Mouse (Mus musculus): ENCODE results near the gene Sptlc2.

Gene Sptlc2

DNA sequence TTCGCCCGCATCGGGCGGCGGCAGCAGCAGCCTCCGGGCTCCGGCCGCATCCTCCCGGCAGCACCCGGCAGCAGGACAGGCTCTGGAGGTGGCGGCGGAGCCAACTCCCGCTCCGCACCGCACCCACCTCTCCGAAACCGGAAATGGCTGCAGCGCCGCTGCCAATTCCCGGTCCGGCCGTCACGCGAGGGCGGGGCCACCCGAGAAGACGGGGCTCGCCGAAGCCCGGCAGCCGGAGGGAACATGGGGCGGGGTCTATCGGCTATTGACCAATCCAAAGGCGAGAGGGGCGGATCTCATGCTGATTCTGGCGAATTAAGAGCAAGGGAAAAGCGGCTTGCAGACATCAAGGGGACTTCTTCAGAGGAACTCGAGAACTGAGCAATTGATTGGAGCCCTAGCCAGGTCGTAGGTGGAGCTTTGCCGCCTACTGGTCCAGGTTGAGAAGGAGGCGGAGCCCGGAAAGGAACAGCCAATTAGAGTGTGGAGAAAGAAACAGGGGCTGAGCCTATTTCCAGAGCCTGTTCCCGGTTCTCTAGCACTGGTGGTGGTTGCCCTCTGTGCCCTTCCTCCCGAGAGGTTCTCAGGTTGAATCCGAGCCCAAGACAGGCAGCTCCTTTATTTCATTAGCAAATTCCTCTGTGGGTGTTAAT lies at the start of gene Sptlc2:
TSS of gene Sptlc2 (minus strand) at position 234 of the 653 bp plus-strand sequence.
- DNase-seq (ENCODE audit: low spot score) = peak; percentile 99

DNA sequence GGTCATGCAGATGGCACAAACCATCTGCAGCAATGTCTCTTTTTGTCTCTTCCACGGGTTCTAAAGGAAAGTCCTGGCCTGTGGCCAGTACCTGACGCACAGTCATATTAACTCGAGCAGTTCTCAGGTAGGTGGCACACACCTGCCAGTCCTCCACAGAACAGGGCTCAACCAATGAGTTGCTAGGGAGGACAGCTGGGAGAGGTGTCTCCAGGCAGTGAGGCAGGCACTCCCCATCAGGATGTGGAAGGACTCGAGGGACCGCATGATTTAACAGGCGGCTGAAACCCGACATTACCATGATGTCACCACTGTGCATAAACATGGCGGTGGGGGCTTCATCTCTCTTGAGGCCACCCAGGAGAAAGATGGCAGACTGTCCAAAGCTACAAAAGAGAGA lies 40.7 kb upstream of the Sptlc2 start:
- no peak for DNase-seq (ENCODE audit: low spot score)

GRCm38 (mm10) chr12:87428295-87428694 lies 40.1 kb upstream of the Sptlc2 start:
- DNase-seq (ENCODE audit: low spot score) = no peak

DNA sequence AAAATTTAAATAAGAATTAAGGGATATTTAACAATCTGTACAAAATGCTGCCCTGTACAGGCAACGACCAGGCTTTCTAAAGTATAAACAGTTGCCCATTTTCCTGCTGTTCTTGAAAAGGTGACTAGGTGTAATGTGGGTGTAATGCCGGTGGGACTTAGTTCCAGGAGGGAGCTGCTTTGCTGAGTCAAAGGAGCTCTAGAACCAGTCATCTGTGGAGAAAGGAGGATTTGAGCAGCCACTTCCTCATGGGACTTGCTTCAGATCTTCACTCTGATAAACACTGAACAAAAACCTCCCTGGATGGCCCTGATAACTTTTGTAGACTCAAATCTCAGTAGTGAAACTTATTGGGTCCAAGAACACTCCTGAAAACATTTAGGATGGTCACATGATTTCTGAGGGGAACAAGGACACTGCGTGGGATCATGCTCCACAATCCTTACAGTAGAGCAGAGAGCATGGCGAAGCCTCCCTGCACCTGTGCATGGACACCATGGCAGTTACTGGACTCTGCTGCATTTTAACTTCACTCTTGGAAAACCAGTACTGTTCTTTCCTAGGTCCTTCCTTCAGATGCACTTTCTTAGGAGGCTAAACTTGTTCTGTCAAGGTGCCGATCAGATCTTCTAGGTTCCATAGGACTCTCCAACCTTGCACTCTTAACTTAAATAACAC lies 38.3 kb upstream of the Sptlc2 start:
- no peak for DNase-seq (ENCODE audit: low spot score)

- no peak for DNase-seq (ENCODE audit: low spot score)
Measured at GRCm38 (mm10) chr12:87424516-87424915, 36.4 kb upstream of the Sptlc2 start.

DNA sequence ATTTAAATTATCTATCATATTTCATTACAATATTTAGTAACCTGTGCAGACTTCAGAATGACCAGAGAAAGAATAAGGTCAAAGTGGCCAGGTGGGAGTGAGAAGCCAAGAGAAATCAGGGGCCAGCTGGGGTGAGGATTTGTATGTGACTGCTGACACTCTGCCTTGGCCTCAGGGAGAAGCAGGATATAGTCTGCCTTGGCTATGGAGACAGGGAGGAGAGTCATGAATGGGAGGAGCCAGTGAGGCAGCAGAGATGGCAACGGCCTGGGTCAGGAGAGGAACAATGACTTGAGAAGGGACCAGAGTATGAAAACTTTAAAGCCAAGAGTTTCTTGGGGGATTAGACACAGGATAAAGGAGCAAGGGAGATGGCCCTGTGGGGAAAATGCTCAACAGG lies 35.5 kb upstream of the Sptlc2 start:
- no peak for DNase-seq (ENCODE audit: low spot score)

GRCm38 (mm10) chr12:87421708-87422507 lies 33.8 kb upstream of the Sptlc2 start:
- DNase-seq (ENCODE audit: low spot score) = no peak

- no peak for DNase-seq (ENCODE audit: low spot score)
Measured at GRCm38 (mm10) chr12:87419974-87420485, 31.9 kb upstream of the Sptlc2 start.

- DNase-seq (ENCODE audit: low spot score) = no peak
Measured at GRCm38 (mm10) chr12:87418921-87419320, 30.8 kb upstream of the Sptlc2 start.

- no peak for DNase-seq (ENCODE audit: low spot score)
Measured at GRCm38 (mm10) chr12:87416690-87417089, 28.5 kb upstream of the Sptlc2 start.

DNA sequence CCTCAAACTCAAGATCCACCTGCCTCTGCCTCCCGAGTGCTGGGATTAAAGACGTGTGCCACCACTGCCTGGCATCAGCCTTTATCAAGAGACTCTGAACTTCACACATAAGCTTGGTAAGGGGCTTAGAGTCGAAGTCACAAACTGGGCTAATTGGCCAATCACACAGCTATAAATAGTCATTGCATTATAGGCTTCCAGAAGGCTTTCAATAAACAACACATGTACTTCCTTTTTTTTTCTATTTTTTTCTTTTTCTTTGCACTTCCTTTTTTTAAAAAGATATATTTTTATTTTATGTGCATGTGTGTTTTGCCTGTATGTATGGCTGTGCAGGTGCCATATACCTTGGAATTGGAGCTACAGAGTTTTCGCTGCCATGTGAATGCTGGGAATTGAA lies 27.2 kb upstream of the Sptlc2 start:
- DNase-seq (ENCODE audit: low spot score) = no peak

DNA sequence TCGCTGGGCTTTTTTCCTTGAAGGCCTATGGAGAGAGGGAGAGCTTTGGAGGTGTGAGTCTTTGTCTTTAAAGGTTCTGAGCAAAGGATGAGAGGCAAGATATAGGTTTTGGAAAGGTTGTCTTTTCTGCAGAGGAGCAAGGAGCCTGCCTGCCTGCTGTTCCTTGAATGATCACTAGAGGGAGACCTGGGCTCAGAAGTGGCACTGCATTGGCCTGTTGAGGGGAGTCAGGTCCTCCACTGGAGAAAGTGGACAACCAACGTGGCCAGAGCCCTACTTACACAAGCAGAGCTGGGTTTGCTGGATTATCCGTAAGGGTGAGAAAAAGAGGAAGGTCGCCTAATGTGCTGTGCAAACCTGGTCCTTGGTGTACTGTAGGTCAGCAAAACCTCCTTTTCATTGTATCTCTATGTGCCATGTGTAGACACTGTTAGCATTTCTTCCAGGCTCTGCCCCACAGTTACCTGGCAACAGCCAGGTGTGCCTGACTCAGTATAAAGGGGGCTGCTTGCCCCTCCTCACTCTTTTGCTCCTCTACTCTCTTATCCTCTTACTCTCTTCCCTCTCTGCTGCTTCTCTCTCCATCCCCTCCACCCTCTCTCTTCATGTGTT lies 25.1 kb upstream of the Sptlc2 start:
- peak; percentile 41 for DNase-seq (ENCODE audit: low spot score)

DNA sequence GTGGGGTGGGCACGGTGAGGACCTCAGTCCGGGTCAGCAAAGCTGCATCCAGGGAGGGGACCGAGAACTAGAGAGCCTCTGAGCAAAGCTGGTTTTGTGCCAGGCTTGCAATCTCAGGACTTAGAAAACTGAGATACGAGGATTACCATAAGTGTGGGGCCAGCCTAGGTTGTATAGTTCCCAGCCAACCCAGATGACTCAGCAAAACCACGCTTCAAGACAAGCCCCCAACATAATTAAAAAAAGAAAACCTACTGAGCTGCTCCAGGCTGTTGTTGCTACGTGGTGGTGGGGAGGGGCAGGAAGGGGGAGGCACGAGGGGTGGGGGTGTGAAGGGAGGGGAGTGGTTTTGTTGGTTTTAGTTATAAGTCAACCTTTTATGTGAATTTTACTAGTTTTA lies 22.8 kb upstream of the Sptlc2 start:
- no peak for DNase-seq (ENCODE audit: low spot score)

DNA sequence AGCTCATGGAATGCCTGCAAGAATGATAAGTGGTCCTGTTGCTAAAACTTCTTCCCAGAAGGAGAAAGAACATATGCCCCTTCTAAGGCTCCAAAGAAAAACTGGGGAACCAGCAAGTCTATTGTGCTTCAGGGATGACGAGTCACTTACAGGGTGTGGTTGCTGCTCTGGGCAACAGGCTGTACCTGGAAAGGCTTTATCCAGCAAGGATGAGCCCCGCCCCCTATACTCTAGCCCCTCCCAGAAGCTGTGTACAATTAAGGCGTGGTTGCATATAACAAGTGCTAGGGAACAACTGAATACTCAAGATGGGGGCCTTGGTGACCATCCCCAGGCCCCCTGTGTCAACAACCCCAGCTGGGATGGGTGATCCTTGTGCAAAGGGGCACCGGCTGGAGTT lies 21.0 kb upstream of the Sptlc2 start:
- no peak for DNase-seq (ENCODE audit: low spot score)

DNA sequence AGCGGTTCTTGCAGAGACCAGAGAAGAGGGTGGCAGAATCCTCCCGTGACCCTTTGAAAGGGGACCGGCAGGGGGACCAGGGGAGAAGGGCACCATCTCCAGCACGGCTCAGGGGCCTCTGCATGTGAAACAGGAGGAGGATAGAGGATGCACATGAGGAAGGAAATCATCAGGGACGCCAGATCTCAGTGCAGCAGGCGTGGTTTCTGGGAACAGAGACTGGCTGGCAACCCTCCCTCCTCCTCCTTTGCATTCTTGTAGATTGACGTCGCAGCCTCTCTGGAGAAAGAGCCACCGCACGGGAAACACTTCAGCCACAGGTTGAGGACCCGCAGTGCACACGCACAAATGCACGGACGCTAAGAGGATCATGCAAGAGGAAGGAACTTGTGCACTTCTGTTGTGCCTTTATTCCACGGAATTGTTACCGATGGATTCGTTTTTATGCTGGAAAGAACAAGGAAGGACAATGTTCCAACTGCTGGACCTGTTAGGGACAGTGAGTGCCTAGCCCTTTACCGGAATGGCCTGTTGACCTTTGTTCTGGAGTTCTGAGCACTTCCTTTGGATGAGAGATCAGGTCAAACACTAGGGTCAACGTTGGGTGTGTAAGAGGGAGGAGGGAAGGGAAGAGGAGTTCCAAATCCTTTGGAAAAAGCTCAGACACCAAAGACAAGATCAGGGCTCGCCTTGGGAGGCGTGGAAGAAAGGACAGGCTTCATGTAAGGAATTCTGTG lies 19.9 kb upstream of the Sptlc2 start:
- DNase-seq (ENCODE audit: low spot score) = no peak

GRCm38 (mm10) chr12:87405721-87406120 lies 17.6 kb upstream of the Sptlc2 start:
- no peak for DNase-seq (ENCODE audit: low spot score)

- no peak for DNase-seq (ENCODE audit: low spot score)
Measured at GRCm38 (mm10) chr12:87405165-87405564, 17.0 kb upstream of the Sptlc2 start.

- no peak for DNase-seq (ENCODE audit: low spot score)
Measured at GRCm38 (mm10) chr12:87401883-87402282, 13.7 kb upstream of the Sptlc2 start.

DNA sequence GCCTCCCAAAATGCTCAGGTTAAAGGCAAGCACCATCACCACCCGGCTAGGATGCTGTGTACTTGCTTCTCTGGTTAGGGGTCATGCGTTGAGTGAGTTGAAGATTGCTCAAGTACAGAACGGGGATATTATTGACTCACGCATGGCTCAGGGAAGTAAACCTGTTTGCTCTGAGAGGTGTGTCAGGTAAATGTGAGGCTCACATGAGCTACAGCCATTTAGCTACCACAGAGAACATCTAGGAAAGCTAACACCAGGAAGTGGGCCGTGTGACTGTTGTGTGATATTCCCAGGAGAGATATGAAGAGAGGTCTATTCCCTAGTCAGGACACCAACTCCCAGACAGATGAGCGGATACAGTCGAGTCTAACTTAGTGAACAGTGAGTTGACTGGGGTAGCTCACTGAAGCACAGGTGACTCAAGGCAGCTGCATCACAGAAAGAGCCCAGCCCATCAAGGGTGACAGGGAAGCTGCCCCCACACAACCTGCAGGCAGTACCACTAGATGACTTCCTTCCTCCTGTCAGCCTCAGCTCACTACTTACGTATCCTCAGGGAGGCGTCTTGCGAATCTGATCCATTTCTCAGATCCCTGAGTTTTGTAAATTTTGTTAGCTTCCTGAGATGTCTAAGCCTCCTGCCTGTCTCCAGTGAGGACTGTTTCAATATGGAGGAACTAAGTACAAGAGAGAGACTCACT lies 11.1 kb upstream of the Sptlc2 start:
- no peak for DNase-seq (ENCODE audit: low spot score)

DNA sequence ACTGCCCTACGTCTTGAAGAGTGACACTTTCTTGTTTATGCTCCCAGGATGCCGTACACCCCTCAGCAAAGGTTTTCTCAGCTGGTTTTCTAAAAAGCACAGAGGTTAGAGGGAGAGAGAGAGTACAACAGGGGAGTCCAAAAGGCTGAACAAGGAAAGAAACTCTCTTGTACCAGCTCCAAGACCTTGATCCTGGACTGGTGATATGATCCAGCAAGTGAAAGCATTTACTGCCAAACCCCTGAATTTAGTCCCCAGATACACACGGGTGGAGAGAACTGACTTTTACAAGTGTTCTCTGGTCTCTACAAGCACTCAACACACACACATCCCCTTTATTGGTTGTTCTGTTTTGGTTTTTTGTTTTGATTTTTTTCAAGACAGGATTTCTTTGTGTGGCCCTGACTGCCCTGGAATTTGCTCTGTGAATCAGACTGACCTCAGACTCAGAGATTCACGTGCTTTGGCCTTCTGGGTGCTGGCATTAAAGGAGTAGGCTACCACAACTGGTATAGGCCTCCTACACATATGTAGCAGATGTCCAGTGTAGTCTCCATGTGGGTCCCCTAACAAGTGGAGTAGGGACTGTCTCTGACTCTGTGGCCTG lies 9.8 kb upstream of the Sptlc2 start:
- no peak for DNase-seq (ENCODE audit: low spot score)

DNA sequence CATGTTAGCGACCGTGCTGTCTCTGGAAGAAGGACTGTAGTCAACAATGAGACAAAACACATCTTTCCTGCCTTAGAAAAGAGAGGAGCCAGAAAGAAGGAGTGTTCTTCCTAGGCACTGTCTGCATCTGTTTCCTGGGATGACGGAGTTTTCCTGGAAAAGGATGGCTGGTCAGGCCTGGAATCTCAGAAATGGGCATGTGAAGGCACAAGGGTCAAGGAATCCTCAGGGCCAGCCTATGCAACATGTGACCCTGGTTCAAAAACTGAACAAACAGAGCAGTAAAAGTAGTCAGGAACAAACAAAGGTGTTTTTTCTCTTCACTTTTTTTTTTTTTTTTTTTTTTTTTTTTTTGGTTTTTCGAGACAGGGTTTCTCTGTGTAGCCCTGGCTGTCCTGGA lies 9.0 kb upstream of the Sptlc2 start:
- DNase-seq (ENCODE audit: low spot score) = no peak
